Mouse (Mus musculus) liver, adult 2 months (tissue): ENCODE measurements around the gene Pih1d1. TPM values are rescaled to one million over a fixed set of nuclear protein-coding genes. Genes with fewer than 3 reads are reported as not detected.
"Not testable (repeated sequence)": the region's sequence is repeated elsewhere in the genome, so short reads cannot be mapped to it uniquely, and the experiment has no call there.

Experiments
- DNase-seq: peaks from one replicate; pipeline ENCODE4 v3.0.0-alpha.2; 2011; ENCODE audit warnings: low read depth, low spot score; ENCODE audit errors: extremely low read depth
- H3K27ac ChIP-seq: fragments of 200-500 bp; replicated peaks from 2 replicates; pipeline ENCODE4 v1.5.1; 2012; ENCODE audit warnings: low read depth, mild to moderate bottlenecking, control low read depth, inconsistent platforms, low read length; ENCODE audit not compliant: insufficient read depth
- H3K27me3 ChIP-seq: fragments of 200-500 bp; 2 replicates; pipeline ENCODE4 v1.6.1; 2012; ENCODE audit warnings: mild to moderate bottlenecking, moderate library complexity, low read length, inconsistent platforms; ENCODE audit not compliant: control insufficient read depth, insufficient read depth
- H3K36me3 ChIP-seq: fragments of 200-500 bp; 2 replicates; pipeline ENCODE4 v1.6.1; 2012; ENCODE audit warnings: low read length, inconsistent platforms; ENCODE audit not compliant: control insufficient read depth, insufficient read depth
- H3K4me1 ChIP-seq: fragments of 200-500 bp; 2 replicates; pipeline ENCODE4 v1.6.1; 2011; ENCODE audit warnings: low read length; ENCODE audit not compliant: control insufficient read depth, insufficient read depth
- H3K4me3 ChIP-seq: fragments of 200-500 bp; 2 replicates; pipeline ENCODE4 v1.5.1; 2011; ENCODE audit warnings: low read depth, mild to moderate bottlenecking, control low read depth, low read length, moderate library complexity; ENCODE audit not compliant: insufficient read depth
- H3K79me2 ChIP-seq: fragments of 200-500 bp; 2 replicates; pipeline ENCODE4 v1.6.1; 2012; ENCODE audit warnings: inconsistent platforms, mild to moderate bottlenecking, low read length, moderate library complexity; ENCODE audit not compliant: control insufficient read depth, insufficient read depth
- H3K9ac ChIP-seq: fragments of 200-500 bp; 2 replicates; pipeline ENCODE4 v1.6.1; 2012; ENCODE audit warnings: low read depth, mild to moderate bottlenecking, control low read depth, inconsistent platforms, low read length
- CTCF ChIP-seq: fragments of 200-500 bp; IDR thresholded peaks from 2 replicates; pipeline ENCODE4 v1.5.1; 2011; ENCODE audit warnings: low read depth, low read length, control low read depth
- POLR2A ChIP-seq: fragments of 200-500 bp; IDR thresholded peaks from 2 replicates; pipeline ENCODE4 v1.6.1; 2011; ENCODE audit warnings: low read length, control low read depth; ENCODE audit not compliant: insufficient read depth; ENCODE audit errors: extremely low read depth
- WGBS: fragments of 180-500 bp; shearing (Covaris S2); methylation state at CpG from one replicate; pipeline ENCODE4 v1.1.7; 2018; 5-methylcytosine and 5-hydroxymethylcytosine counted together
- polyA plus RNA-seq: library from polyadenylated mRNA; depleted of rRNA; stranded (reverse); fragments of >200 nt; gene quantifications from 2 replicates; pipeline ENCODE4 v1.2.3, GENCODE M21; 2012; rRNA removed
- total RNA-seq: library from RNA; depleted of rRNA; stranded (reverse); fragments of >200 nt; gene quantifications from 2 replicates; pipeline ENCODE4 v1.2.3, GENCODE M21; 2014; rRNA removed

Gene Pih1d1
- 48.0 and 59.1 TPM in 2 replicates for total RNA-seq
- polyA plus RNA-seq: 62.1 and 66.4 TPM in 2 replicates

- peaks cover 5% of the 10 kb centered on the region; the same call in 1 of the 2 replicates for H3K4me1 ChIP-seq
- peak within 1 kb of the TSS; percentile 99 for H3K9ac ChIP-seq
- DNase-seq: peak; percentile 82
- no peaks in the 10 kb centered on the region for H3K36me3 ChIP-seq
- H3K79me2 ChIP-seq: no peaks in the 10 kb centered on the region
- peak within 1 kb of the TSS; percentile 97 for H3K27ac ChIP-seq
- peak; percentile 90 for TF ChIP-seq POLR2A
- peak; percentile 55 for TF ChIP-seq CTCF
- no peaks in the 10 kb centered on the region for H3K27me3 ChIP-seq
- H3K4me3 ChIP-seq: peak within 1 kb of the TSS; percentile 85
- WGBS: under 1% methylated on average over 69 of the region's 69 CpGs
Measured at GRCm38 (mm10) chr7:45154096-45154992, at the start of gene Pih1d1, which contains the start of gene Aldh16a1. Gene Pih1d1 (plus strand): TSS chr7:45154303. Gene Aldh16a1 (minus strand): TSS chr7:45154584.

- H3K4me1 ChIP-seq: peaks cover 14% of the 10 kb centered on the region
- DNase-seq: no peak
- TF ChIP-seq POLR2A (no peak), CTCF (no peak)
- H3K4me3 ChIP-seq: no peak overlapping the region
- WGBS: 83% methylated on average over 5 of the region's 5 CpGs
- H3K27me3 ChIP-seq: no peaks in the 10 kb centered on the region
- no peak overlapping the region for H3K9ac ChIP-seq
- H3K27ac ChIP-seq: no peak overlapping the region
- no peaks in the 10 kb centered on the region for H3K79me2 ChIP-seq
- H3K36me3 ChIP-seq: peaks cover 8% of the 10 kb centered on the region; the same call in 1 of the 2 replicates
Measured at GRCm38 (mm10) chr7:45104941-45105340, 49.2 kb upstream of the Pih1d1 start.

GRCm38 (mm10) chr7:45105491-45105890 is 48.6 kb upstream of the Pih1d1 start:
- H3K27ac ChIP-seq: no peak overlapping the region
- WGBS: 86% methylated on average over 8 of the region's 8 CpGs
- H3K36me3 ChIP-seq: peaks cover 4% of the 10 kb centered on the region; the same call in 1 of the 2 replicates
- DNase-seq: no peak
- H3K4me1 ChIP-seq: peaks cover 14% of the 10 kb centered on the region
- H3K4me3 ChIP-seq: no peak overlapping the region
- H3K9ac ChIP-seq: no peak overlapping the region
- no peaks in the 10 kb centered on the region for H3K27me3 ChIP-seq
- TF ChIP-seq POLR2A: no peak
- no peak for TF ChIP-seq CTCF
- no peaks in the 10 kb centered on the region for H3K79me2 ChIP-seq

GRCm38 (mm10) chr7:45106441-45106840 is 47.7 kb upstream of the Pih1d1 start:
- WGBS: 91% methylated on average over 6 of the region's 6 CpGs
- H3K36me3 ChIP-seq: peaks cover 2% of the 10 kb centered on the region; the same call in 1 of the 2 replicates
- H3K27ac ChIP-seq: no peak overlapping the region

GRCm38 (mm10) chr7:45107052-45107645 is 47.0 kb upstream of the Pih1d1 start:
- Histone ChIP-seq H3K4me1 (peaks cover 9% of the 10 kb centered on the region), H3K79me2 (no peaks in the 10 kb centered on the region), H3K36me3 (no peaks in the 10 kb centered on the region), H3K4me3 (no peak overlapping the region), H3K27ac (no peak overlapping the region), H3K9ac (no peak overlapping the region), H3K27me3 (no peaks in the 10 kb centered on the region)
- 78% methylated on average over 5 of the region's 5 CpGs for WGBS
- no peak for DNase-seq
- TF ChIP-seq POLR2A (no peak), CTCF (no peak)

More at GRCm38 (mm10) chr7:45106441-45106840, 47.7 kb upstream of the Pih1d1 start:
- no peak for TF ChIP-seq CTCF
- TF ChIP-seq POLR2A: no peak
- Histone ChIP-seq H3K79me2 (no peaks in the 10 kb centered on the region), H3K9ac (no peak overlapping the region), H3K27me3 (no peaks in the 10 kb centered on the region), H3K4me1 (peaks cover 14% of the 10 kb centered on the region), H3K4me3 (no peak overlapping the region)
- no peak for DNase-seq

GRCm38 (mm10) chr7:45110089-45110488 is 44.0 kb upstream of the Pih1d1 start:
- not testable (repeated sequence) for DNase-seq

More at GRCm38 (mm10) chr7:45110089-45110488, 44.0 kb upstream of the Pih1d1 start:
- not testable (repeated sequence) for H3K27ac ChIP-seq, H3K27me3 ChIP-seq, H3K36me3 ChIP-seq, H3K79me2 ChIP-seq, H3K9ac ChIP-seq, H3K4me1 ChIP-seq, H3K4me3 ChIP-seq
- WGBS: 93% methylated on average over 4 of the region's 4 CpGs
